Mouse (Mus musculus) thymus, postnatal 4 days (tissue): ENCODE measurements around the gene Tmem183a.
A peak's percentile ranks its signal among the peaks of the same experiment; 100 is the strongest.

Source experiments
- DNase-seq: peaks from one replicate; pipeline ENCODE4 v3.0.0; 2021

The Tmem183a gene

GRCm38 (mm10) chr1:134344005-134344950 is 17.5 kb downstream of the Tmem183a start:
- peak; percentile 91 for DNase-seq

- DNase-seq, result no peak
Observed at GRCm38 (mm10) chr1:134343567-134343966, 18.2 kb downstream of the Tmem183a start.

- DNase-seq, result no peak
Observed at GRCm38 (mm10) chr1:134342781-134343310, 18.9 kb downstream of the Tmem183a start.

GRCm38 (mm10) chr1:134342278-134342664 is 19.5 kb downstream of the Tmem183a start:
- DNase-seq, result no peak

GRCm38 (mm10) chr1:134341641-134342277 is 20.0 kb downstream of the Tmem183a start:
- no peak for DNase-seq

GRCm38 (mm10) chr1:134339757-134340619 is 21.8 kb downstream of the Tmem183a start:
- DNase-seq, result no peak

GRCm38 (mm10) chr1:134339162-134339561 is 22.6 kb downstream of the Tmem183a start:
- DNase-seq, result no peak

GRCm38 (mm10) chr1:134336958-134337710 is 24.6 kb downstream of the Tmem183a start:
- peak; percentile 33 for DNase-seq

- DNase-seq, result no peak
Observed at GRCm38 (mm10) chr1:134335924-134336810, 25.6 kb downstream of the Tmem183a start.

GRCm38 (mm10) chr1:134335211-134335923 is 26.4 kb downstream of the Tmem183a start:
- no peak for DNase-seq

- DNase-seq, result no peak
Observed at GRCm38 (mm10) chr1:134334111-134334827, 27.5 kb downstream of the Tmem183a start.

GRCm38 (mm10) chr1:134333371-134334110 is 28.2 kb downstream of the Tmem183a start:
- DNase-seq, result no peak

GRCm38 (mm10) chr1:134332770-134333271 is 29.0 kb downstream of the Tmem183a start, which contains the start of gene Ppfia4:
TSS of gene Ppfia4 (minus strand) at chr1:134332928.
- peak; percentile 52 for DNase-seq

- DNase-seq, result peak; percentile 86
Observed at GRCm38 (mm10) chr1:134331879-134332635, 29.7 kb downstream of the Tmem183a start.

GRCm38 (mm10) chr1:134326841-134327346 is 34.9 kb downstream of the Tmem183a start:
- no peak for DNase-seq

GRCm38 (mm10) chr1:134322591-134322990 is 39.2 kb downstream of the Tmem183a start:
- no peak for DNase-seq

GRCm38 (mm10) chr1:134320691-134321301 is 41.0 kb downstream of the Tmem183a start:
- DNase-seq, result no peak
